Mouse (Mus musculus) G1E (cell line): ENCODE data around the gene Frzb. TPM values are rescaled to one million over a fixed set of nuclear protein-coding genes. Genes with fewer than 3 reads are reported as not detected.

ENCODE experiments used
- ATAC-seq: 2 replicates; pipeline ENCODE4 v1.8.0; 2016; ENCODE audit warnings: mild to moderate bottlenecking; ENCODE audit not compliant: insufficient number of reproducible peaks, poor library complexity, low FRiP score, severe bottlenecking; ENCODE audit errors: extremely low read depth
- DNase-seq: peaks from one replicate; pipeline ENCODE4 v3.0.0; 2012; ENCODE audit warnings: low spot score
- H3K27me3 ChIP-seq: 2 replicates; pipeline ENCODE4 v1.6.1; 2012; ENCODE audit warnings: mild to moderate bottlenecking, low read length, inconsistent platforms; ENCODE audit not compliant: insufficient read depth
- H3K36me3 ChIP-seq: replicated peaks from 2 replicates; pipeline ENCODE3; 2012; ENCODE audit warnings: mild to moderate bottlenecking, inconsistent platforms
- H3K4me1 ChIP-seq: 2 replicates; pipeline ENCODE4 v1.6.1; 2012; ENCODE audit warnings: low read depth, low read length, inconsistent platforms, mixed read lengths; ENCODE audit not compliant: insufficient read depth
- H3K4me3 ChIP-seq: 2 replicates; pipeline ENCODE4 v1.5.1; 2012; ENCODE audit warnings: low read depth, mild to moderate bottlenecking, inconsistent platforms, low read length, moderate library complexity, mixed read lengths
- H3K9me3 ChIP-seq: replicated peaks from 2 replicates; pipeline ENCODE4 v1.6.1; 2012; ENCODE audit warnings: inconsistent platforms
- CTCF ChIP-seq: IDR thresholded peaks from 2 replicates; pipeline ENCODE4 v1.5.1; 2012; ENCODE audit warnings: low read depth, low read length, inconsistent platforms, mixed read lengths
- GATA1 ChIP-seq: IDR thresholded peaks from 2 replicates; pipeline ENCODE4 v1.6.1; 2012; ENCODE audit warnings: borderline replicate concordance, low read length, inconsistent platforms, mixed read lengths
- GATA2 ChIP-seq: IDR thresholded peaks from 2 replicates; pipeline ENCODE4 v1.6.1; 2012; ENCODE audit warnings: low read depth, low read length, inconsistent platforms, borderline replicate concordance
- POLR2AphosphoS5 ChIP-seq: IDR thresholded peaks from 2 replicates; pipeline ENCODE4 v1.6.1; 2012; ENCODE audit warnings: low read depth, low read length, inconsistent platforms; ENCODE audit not compliant: insufficient replicate concordance
- TAL1 ChIP-seq: conservative IDR thresholded peaks from 2 replicates; pipeline ENCODE4 v1.6.1; 2012; ENCODE audit warnings: low read depth, low read length, inconsistent platforms, mixed read lengths
- polyA plus RNA-seq: library from polyadenylated mRNA; stranded (reverse); fragments of >175 nt; gene quantifications from 2 replicates; pipeline ENCODE4 v1.2.3, GENCODE M21; 2012
- total RNA-seq, 2 experiments: library from RNA; stranded (forward) in 1 of 2; stranded (reverse) in 1 of 2; fragments of 200-1000 nt in 1 of 2; fragments of >200 nt in 1 of 2; fragmentation: Nextera tagmentation in 1 of 2; gene quantifications; 2 replicates each; pipeline ENCODE4 v1.2.3; 2014 to 2017

Gene Frzb
- total and polyA plus RNA-seq, 3 experiments = 0.02 to 0.05 TPM; not detected in 1

DNA sequence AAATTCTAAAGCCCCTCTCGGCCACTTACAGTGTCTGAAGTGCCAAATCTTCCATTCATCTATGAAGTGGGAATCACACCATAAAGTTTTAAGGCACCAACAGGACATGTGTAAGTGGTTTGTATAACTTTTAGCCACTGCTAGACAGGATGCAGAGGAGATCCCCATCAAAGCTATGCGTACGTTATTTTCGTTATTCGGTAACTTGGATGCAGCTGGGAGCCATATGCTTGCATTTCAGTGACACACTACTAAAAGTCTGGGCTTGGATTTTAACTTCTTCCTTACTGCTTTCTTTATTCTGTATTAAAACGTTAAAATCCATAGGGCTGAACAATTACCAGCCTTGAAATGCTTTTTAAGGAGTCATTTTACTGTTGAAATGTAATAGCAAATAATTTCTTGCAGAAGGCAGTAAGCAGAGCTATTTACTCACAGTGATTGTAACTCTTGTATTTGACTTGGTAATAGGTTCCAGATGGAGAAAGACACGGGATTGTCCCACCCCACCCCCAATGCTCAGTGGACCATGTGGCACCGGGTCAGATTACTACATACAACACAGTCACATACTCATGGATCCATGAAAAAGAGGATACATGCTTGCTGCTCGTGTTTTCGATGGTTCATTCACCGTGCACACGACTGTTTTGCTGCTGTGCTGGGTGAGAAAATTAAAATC lies 37.4 kb downstream of the Frzb start:
- Histone ChIP-seq H3K27me3 (no peaks in the 10 kb centered on the region; the same call in 1 of the 2 replicates), H3K36me3 (no peaks in the 10 kb centered on the region)
- TF ChIP-seq GATA2 = no peak
- TF ChIP-seq GATA1 = no peak
- no peak for TF ChIP-seq CTCF
- no peak for TF ChIP-seq TAL1
- TF ChIP-seq POLR2AphosphoS5 = no peak

DNA sequence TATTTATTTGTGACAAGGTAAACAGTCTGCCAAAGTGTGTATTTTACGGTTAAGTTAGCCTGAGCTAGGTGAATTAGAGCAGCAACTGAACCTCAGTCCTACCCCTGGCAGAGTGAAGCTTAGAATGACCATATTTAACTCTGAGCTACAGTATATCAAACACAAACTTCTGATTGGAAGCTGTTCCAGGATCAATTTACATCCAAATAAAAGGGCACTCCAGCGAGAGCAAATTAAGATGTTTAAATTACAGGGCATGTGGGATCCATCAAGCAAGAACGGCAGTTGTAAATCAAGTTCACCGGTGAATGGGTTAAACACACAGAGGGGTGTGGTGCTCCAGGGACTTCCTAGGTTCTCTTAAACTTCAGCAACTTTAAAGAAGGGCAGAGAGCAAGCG lies 42.7 kb downstream of the Frzb start:
- DNase-seq (no peak), ATAC-seq (no peak)
- no peaks in the 10 kb centered on the region for H3K9me3 ChIP-seq
- no peaks in the 10 kb centered on the region for H3K4me1 ChIP-seq
- TF ChIP-seq GATA1 = no peak
- no peak for TF ChIP-seq GATA2
- no peak for TF ChIP-seq TAL1
- no peak for TF ChIP-seq POLR2AphosphoS5
- no peak for TF ChIP-seq CTCF
- H3K4me3 ChIP-seq = no peak overlapping the region
- no peaks in the 10 kb centered on the region; the same call in 1 of the 2 replicates for H3K27me3 ChIP-seq
- H3K36me3 ChIP-seq = no peaks in the 10 kb centered on the region

More for the DNA sequence above, 37.4 kb downstream of the Frzb start:
- Histone ChIP-seq H3K4me1 (no peaks in the 10 kb centered on the region), H3K4me3 (no peak overlapping the region), H3K9me3 (no peaks in the 10 kb centered on the region)
- ATAC-seq (no peak), DNase-seq (no peak)

- Histone ChIP-seq H3K4me3 (no peak overlapping the region), H3K36me3 (no peaks in the 10 kb centered on the region), H3K9me3 (no peaks in the 10 kb centered on the region), H3K27me3 (peaks cover 4% of the 10 kb centered on the region; the same call in 1 of the 2 replicates), H3K4me1 (no peaks in the 10 kb centered on the region)
- no peak for ATAC-seq
- DNase-seq = no peak
- TF ChIP-seq TAL1 (no peak), POLR2AphosphoS5 (no peak), GATA2 (no peak), GATA1 (no peak), CTCF (no peak)
Measured at GRCm38 (mm10) chr2:80398595-80399099, 48.8 kb downstream of the Frzb start.

DNA sequence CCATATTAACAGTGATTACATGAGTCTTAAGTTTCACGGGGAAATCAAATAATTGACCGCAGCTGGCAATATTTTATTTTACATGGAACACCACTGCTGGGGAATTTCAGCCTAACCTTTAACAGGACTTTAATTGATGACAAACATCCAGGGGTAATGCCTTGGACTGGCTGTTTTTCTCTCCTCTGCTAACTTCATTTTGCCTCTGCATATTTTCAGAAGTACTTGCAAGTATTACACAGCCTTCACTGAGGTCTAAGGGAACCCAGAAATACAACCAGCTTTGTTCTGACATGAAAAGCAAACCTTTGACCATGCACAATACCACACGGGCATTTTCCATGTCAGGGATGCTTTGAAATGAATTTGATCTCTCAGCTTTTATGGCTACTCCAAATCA lies 50.6 kb downstream of the Frzb start:
- no peaks in the 10 kb centered on the region for H3K9me3 ChIP-seq
- ATAC-seq = no peak
- H3K4me3 ChIP-seq = no peak overlapping the region
- H3K4me1 ChIP-seq = no peaks in the 10 kb centered on the region
- DNase-seq = no peak
- H3K36me3 ChIP-seq = no peaks in the 10 kb centered on the region
- peaks cover 4% of the 10 kb centered on the region; the same call in 1 of the 2 replicates for H3K27me3 ChIP-seq
- TF ChIP-seq TAL1 (no peak), CTCF (no peak), GATA1 (no peak), POLR2AphosphoS5 (no peak), GATA2 (no peak)

DNA sequence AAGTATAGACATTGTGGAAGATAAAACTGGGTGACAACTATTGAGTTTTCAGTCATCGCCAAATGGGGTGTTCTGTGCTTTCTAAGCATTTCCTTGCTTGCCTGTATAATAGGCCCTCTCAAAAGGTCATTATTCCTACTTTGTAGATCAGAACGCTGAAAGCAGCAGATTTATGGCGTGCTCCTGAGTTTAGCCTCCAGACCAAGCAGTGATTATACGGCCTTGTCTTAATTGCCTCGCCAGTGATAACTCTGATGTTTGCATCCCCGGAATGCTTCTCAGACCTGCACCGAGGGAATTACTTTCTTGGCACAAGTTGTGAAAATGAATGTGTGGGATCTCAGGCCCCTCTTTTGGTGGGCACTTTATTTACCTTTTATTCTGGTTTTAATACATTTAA lies 51.4 kb downstream of the Frzb start:
- Histone ChIP-seq H3K27me3 (peaks cover 4% of the 10 kb centered on the region; the same call in 1 of the 2 replicates), H3K4me3 (no peak overlapping the region), H3K9me3 (no peaks in the 10 kb centered on the region), H3K36me3 (no peaks in the 10 kb centered on the region), H3K4me1 (no peaks in the 10 kb centered on the region)
- ATAC-seq (no peak), DNase-seq (no peak)
- TF ChIP-seq POLR2AphosphoS5 = no peak
- TF ChIP-seq GATA2 = no peak
- no peak for TF ChIP-seq CTCF
- TF ChIP-seq GATA1 = no peak
- TF ChIP-seq TAL1 = no peak

DNA sequence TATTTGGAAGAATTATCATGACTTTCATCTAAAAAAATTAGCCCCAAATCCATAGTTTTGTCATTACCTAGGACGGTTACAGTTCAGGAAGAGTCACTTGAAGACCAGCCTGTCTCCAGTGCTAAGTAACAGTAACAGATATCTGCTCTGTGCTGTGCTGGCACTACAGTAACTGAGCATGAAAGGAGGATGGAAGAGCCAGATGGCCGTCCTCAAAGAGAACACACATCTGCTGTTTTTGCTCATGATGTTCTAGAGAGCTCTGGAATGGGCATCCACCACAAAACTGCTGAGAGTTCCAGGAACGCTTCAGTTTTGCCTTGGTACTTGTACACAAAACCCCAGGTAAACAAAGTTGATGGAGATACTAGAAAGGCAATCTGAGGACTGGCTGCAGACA lies 59.1 kb downstream of the Frzb start:
- Histone ChIP-seq H3K27me3 (peaks cover 13% of the 10 kb centered on the region), H3K4me1 (no peaks in the 10 kb centered on the region), H3K36me3 (no peaks in the 10 kb centered on the region), H3K4me3 (no peak overlapping the region), H3K9me3 (no peaks in the 10 kb centered on the region)
- DNase-seq = no peak
- no peak for TF ChIP-seq GATA2
- TF ChIP-seq TAL1 = no peak
- no peak for TF ChIP-seq POLR2AphosphoS5
- TF ChIP-seq GATA1 = no peak
- TF ChIP-seq CTCF = no peak
- no peak for ATAC-seq
